11 mouse cellular contexts compared by ENCODE assay signal in genomic region chr9:91942001-91942400, GRCm38 (mm10).
"Had no signal": no experiment of that assay in that cellular context is flagged by ENCODE, and none has a peak within 500 bp of the region (broad histone marks: within the 10 kb centered on the region; RNA-seq: fewer than 3 reads in every experiment).

No protein-coding gene starts in this region.

- H3K27me3 ChIP-seq: liver, embryonic 13.5 days; stomach, embryonic 15.5 days had no signal

- H3K4me2 ChIP-seq: liver, embryonic 13.5 days; stomach, embryonic 15.5 days had no signal

- H3K9ac ChIP-seq: liver, embryonic 13.5 days; liver, postnatal 0 days; stomach, embryonic 15.5 days had no signal

- H3K9me3 ChIP-seq: limb, embryonic 10.5 days; liver, embryonic 13.5 days; stomach, embryonic 15.5 days had no signal

- H3K4me3 ChIP-seq: left cerebral cortex, adult 2 months; limb, embryonic 10.5 days; liver, embryonic 13.5 days; stomach, embryonic 15.5 days had no signal

- DNase-seq: kidney, adult 8-10 months; kidney, postnatal 25 days; liver, embryonic 13.5 days; liver, postnatal 0 days; right cerebral cortex, postnatal 14 days; thymus, adult 2 months; thymus, postnatal 25 days had no signal

- H3K4me1 ChIP-seq: limb, embryonic 10.5 days; liver, embryonic 13.5 days; stomach, embryonic 15.5 days had no signal

- H3K27ac ChIP-seq: left cerebral cortex, adult 2 months; limb, embryonic 10.5 days; liver, embryonic 13.5 days; stomach, embryonic 15.5 days had no signal

- H3K36me3 ChIP-seq: limb, embryonic 10.5 days; liver, embryonic 13.5 days; stomach, embryonic 15.5 days had no signal

- ATAC-seq: liver, postnatal 0 days; midbrain, embryonic 16.5 days had no signal
